Mouse (Mus musculus) ES-Bruce4 (cell line): ENCODE data around the gene Zfp423. TPM values are rescaled to one million over a fixed set of nuclear protein-coding genes. Genes with fewer than 3 reads are reported as not detected.

Experiments
- H3K27ac ChIP-seq: 2 replicates; pipeline ENCODE4 v1.5.1; 2012; ENCODE audit warnings: low read length, inconsistent platforms; ENCODE audit not compliant: insufficient read depth
- H3K27me3 ChIP-seq: 2 replicates; pipeline ENCODE4 v1.6.1; 2012; ENCODE audit warnings: mild to moderate bottlenecking, low read length, inconsistent platforms; ENCODE audit not compliant: control insufficient read depth, poor library complexity, insufficient read depth, severe bottlenecking
- H3K36me3 ChIP-seq: 2 replicates; pipeline ENCODE4 v1.6.1; 2012; ENCODE audit warnings: inconsistent platforms, mild to moderate bottlenecking, low read length, moderate library complexity; ENCODE audit not compliant: control insufficient read depth, poor library complexity, insufficient read depth, severe bottlenecking
- H3K4me1 ChIP-seq: one replicate; pipeline ENCODE4 v1.8.1; 2011; ENCODE audit warnings: low read length; ENCODE audit not compliant: control insufficient read depth, insufficient read depth
- H3K4me3 ChIP-seq: 2 replicates; pipeline ENCODE4 v1.5.1; 2011; ENCODE audit warnings: low read depth, mild to moderate bottlenecking, low read length
- H3K9ac ChIP-seq: 2 replicates; pipeline ENCODE4 v1.6.1; 2012; ENCODE audit warnings: low read depth, mild to moderate bottlenecking, inconsistent platforms; ENCODE audit not compliant: poor library complexity, severe bottlenecking
- H3K9me3 ChIP-seq: replicated peaks from 2 replicates; pipeline ENCODE4 v1.6.1; 2012; ENCODE audit warnings: mild to moderate bottlenecking, low read length, inconsistent platforms; ENCODE audit not compliant: control insufficient read depth, poor library complexity, insufficient read depth, severe bottlenecking
- CTCF ChIP-seq: IDR thresholded peaks from one replicate; pipeline ENCODE4 v1.8.1; 2011; ENCODE audit warnings: low read depth, low read length
- EP300 ChIP-seq: IDR thresholded peaks from 2 replicates; pipeline ENCODE4 v1.6.1; 2011; ENCODE audit warnings: low read depth, low read length; ENCODE audit not compliant: insufficient read depth
- POLR2A ChIP-seq: IDR thresholded peaks from one replicate; pipeline ENCODE4 v1.8.1; 2011; ENCODE audit warnings: low read length; ENCODE audit not compliant: insufficient read depth
- polyA plus RNA-seq: library from polyadenylated mRNA; stranded (reverse); fragments of >200 nt; gene quantifications from 2 replicates; pipeline ENCODE4 v1.2.4, GENCODE M21; 2011; ENCODE audit warnings: low read depth; ENCODE audit not compliant: missing spikeins, insufficient read depth, insufficient read length

Zfp423 gene
- polyA plus RNA-seq, 1 experiment, result 14.4 TPM

DNA sequence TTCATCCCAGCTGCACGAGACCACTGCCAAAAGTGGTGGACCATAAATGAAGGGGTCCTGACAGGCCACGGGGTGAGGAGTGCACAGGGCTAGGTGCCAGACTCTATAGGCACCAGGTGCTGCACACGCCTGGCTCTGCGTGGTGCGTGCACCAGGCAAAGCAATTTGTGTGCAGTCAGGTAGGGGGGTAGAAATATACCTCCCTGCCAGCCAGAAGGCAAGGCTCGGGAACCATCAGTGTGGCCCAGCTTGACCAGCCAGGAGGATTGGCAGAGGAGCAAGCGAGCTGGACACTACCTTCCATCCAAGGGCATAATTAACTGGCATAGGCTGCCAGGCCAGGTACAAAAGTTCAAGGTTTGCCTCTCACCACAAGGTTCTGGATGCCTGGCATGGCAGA lies 140.9 kb downstream of the Zfp423 start:
- H3K9me3 ChIP-seq, result no peaks in the 10 kb centered on the region
- no peak for TF ChIP-seq CTCF
- no peak for TF ChIP-seq EP300
- TF ChIP-seq POLR2A, result no peak
- H3K4me1 ChIP-seq, result no peaks in the 10 kb centered on the region
- no peaks in the 10 kb centered on the region for H3K27me3 ChIP-seq
- H3K36me3 ChIP-seq, result no peaks in the 10 kb centered on the region
- no peak overlapping the region for H3K9ac ChIP-seq
- H3K4me3 ChIP-seq, result no peak overlapping the region
- no peak overlapping the region for H3K27ac ChIP-seq

DNA sequence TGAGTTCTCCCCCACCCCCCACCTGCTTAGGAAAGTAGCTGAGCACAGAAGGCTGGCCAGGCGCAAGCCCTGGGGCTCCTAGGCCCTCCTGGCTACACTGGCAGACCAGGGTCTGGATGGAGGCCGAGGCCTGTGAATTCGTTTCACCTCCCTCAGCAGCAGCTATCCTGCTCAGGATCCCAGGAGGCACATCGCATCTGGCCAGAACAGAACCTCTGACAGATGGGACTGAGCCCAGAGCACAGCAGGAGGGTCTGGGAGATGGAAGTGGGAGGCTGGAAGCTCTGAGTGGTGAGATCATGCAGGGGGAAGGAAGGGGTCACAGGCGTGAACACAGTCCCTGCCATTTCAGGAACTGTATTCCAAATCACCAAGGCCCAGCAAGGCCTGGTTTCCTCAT lies 143.3 kb downstream of the Zfp423 start:
- H3K27me3 ChIP-seq, result no peaks in the 10 kb centered on the region
- H3K4me1 ChIP-seq, result no peaks in the 10 kb centered on the region
- TF ChIP-seq EP300, result no peak
- no peak for TF ChIP-seq POLR2A
- TF ChIP-seq CTCF, result no peak
- H3K4me3 ChIP-seq, result no peak overlapping the region
- H3K9ac ChIP-seq, result no peak overlapping the region
- H3K27ac ChIP-seq, result no peak overlapping the region
- H3K36me3 ChIP-seq, result no peaks in the 10 kb centered on the region
- no peaks in the 10 kb centered on the region for H3K9me3 ChIP-seq

DNA sequence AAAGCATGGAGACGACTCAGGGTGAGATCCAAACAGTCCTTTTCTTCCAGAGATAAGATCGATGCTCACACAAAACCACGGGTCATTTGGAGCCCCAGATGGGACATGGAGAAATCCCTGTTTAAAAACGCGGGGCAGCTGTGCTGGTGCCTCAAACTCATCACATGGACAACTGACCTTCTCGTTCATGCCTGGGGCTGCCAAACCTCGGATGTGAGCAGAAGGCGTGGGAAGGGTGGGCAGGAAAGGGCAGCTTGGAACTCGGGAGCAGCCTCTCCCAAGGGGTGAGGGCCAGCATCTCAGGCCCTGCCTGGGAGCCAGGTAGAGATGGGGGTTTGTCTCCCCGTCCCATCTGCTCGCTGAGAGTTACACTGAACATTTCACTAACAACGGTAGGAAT lies 146.7 kb downstream of the Zfp423 start:
- Histone ChIP-seq H3K9ac (no peak overlapping the region), H3K9me3 (no peaks in the 10 kb centered on the region), H3K27ac (no peak overlapping the region), H3K36me3 (no peaks in the 10 kb centered on the region), H3K4me3 (no peak overlapping the region), H3K4me1 (no peaks in the 10 kb centered on the region), H3K27me3 (no peaks in the 10 kb centered on the region)
- no peak for TF ChIP-seq POLR2A
- TF ChIP-seq CTCF, result no peak
- no peak for TF ChIP-seq EP300

DNA sequence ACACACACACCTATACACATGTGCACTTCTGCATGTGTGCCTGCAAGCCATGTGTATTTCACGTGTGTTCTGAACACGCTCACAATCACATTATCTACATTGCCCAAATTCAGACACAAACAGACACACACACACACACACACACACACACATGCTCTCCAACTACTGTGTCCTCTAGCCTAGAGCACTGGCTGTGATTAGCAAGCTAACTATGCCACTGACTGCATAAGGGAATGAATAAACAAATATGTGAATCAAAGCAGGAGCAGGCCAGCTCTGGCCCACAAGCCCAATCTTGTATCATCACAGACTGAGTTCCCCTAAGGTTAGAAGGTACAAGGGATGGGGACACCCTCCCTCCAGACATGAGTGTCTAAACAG lies 147.3 kb downstream of the Zfp423 start:
- no peak overlapping the region for H3K27ac ChIP-seq
- H3K9ac ChIP-seq, result no peak overlapping the region
- no peaks in the 10 kb centered on the region for H3K27me3 ChIP-seq
- no peaks in the 10 kb centered on the region for H3K9me3 ChIP-seq
- no peak overlapping the region for H3K4me3 ChIP-seq
- TF ChIP-seq CTCF (no peak), POLR2A (no peak), EP300 (no peak)
- no peaks in the 10 kb centered on the region for H3K36me3 ChIP-seq
- no peaks in the 10 kb centered on the region for H3K4me1 ChIP-seq

DNA sequence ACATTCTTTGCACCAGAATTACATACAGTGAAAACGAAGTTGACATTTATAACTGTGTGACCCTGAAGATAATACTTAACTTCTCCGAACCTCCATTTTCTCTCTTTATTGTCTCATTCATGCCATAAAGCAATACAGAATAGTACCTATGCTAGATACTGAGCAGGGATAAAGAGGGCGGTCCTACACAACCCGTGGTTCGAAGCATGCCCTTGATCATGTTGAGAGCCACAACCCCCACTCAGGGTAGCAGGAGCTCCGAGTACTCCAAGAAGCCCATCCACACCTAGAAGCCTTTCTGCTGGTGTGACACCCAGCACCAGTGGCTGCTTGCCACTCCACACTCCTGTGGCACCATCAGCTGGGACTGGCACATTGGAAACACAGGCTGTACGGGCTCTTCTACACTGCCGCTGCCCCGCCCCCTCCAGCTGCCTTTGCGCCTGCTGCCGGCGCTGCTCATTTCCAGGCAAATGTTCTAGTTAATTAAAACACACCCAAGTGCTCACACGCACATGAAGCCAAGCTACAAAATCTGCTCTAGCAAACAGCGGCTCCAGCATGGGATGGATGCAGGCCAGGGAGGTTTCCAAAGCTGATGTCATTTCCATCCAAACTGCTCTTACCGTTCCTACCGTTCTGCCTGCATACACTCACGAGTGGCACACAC lies 147.9 kb downstream of the Zfp423 start:
- Histone ChIP-seq H3K9me3 (no peaks in the 10 kb centered on the region), H3K27ac (no peak overlapping the region)
- no peak for TF ChIP-seq EP300
- no peak for TF ChIP-seq POLR2A
- no peak for TF ChIP-seq CTCF

DNA sequence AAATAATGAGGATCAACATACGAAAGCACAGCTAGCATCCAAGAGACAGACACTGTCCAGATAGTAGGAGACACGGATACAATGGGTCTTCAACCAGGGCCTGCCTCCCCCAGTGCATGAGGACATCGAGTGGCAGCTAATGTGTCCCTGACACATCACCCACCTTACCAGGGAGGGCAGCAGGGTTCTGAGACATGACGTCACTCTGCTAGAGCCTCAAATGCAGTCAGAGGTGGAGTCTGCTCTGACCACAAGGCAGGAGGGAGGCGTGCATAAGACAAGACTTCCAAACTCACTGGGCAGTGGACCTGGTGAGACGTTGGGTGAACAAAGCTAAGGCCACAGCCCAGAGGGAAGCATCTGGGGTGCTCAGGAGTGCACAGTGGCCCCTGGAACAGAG lies 148.6 kb downstream of the Zfp423 start:
- Histone ChIP-seq H3K27me3 (no peaks in the 10 kb centered on the region), H3K4me3 (no peak overlapping the region), H3K9me3 (no peaks in the 10 kb centered on the region), H3K36me3 (no peaks in the 10 kb centered on the region), H3K27ac (no peak overlapping the region), H3K9ac (no peak overlapping the region), H3K4me1 (no peaks in the 10 kb centered on the region)
- TF ChIP-seq POLR2A (no peak), CTCF (no peak), EP300 (no peak)

More for the DNA sequence above, 147.9 kb downstream of the Zfp423 start:
- no peaks in the 10 kb centered on the region for H3K4me1 ChIP-seq
- H3K27me3 ChIP-seq, result no peaks in the 10 kb centered on the region
- H3K4me3 ChIP-seq, result no peak overlapping the region
- H3K9ac ChIP-seq, result no peak overlapping the region
- H3K36me3 ChIP-seq, result no peaks in the 10 kb centered on the region
